Mouse (Mus musculus) spleen, adult 2 months (tissue): ENCODE results near the gene Eef2k.

Source experiments
- CTCF ChIP-seq: fragments of 200-500 bp; IDR thresholded peaks from 2 replicates; pipeline ENCODE4 v1.5.1; 2011; ENCODE audit warnings: mild to moderate bottlenecking, inconsistent platforms; ENCODE audit not compliant: insufficient read depth, insufficient read length, insufficient replicate concordance; ENCODE audit errors: extremely low read depth
- POLR2A ChIP-seq: fragments of 200-500 bp; IDR thresholded peaks from 2 replicates; pipeline ENCODE4 v1.6.1; 2011; ENCODE audit warnings: low read depth, low read length, inconsistent platforms

DNA sequence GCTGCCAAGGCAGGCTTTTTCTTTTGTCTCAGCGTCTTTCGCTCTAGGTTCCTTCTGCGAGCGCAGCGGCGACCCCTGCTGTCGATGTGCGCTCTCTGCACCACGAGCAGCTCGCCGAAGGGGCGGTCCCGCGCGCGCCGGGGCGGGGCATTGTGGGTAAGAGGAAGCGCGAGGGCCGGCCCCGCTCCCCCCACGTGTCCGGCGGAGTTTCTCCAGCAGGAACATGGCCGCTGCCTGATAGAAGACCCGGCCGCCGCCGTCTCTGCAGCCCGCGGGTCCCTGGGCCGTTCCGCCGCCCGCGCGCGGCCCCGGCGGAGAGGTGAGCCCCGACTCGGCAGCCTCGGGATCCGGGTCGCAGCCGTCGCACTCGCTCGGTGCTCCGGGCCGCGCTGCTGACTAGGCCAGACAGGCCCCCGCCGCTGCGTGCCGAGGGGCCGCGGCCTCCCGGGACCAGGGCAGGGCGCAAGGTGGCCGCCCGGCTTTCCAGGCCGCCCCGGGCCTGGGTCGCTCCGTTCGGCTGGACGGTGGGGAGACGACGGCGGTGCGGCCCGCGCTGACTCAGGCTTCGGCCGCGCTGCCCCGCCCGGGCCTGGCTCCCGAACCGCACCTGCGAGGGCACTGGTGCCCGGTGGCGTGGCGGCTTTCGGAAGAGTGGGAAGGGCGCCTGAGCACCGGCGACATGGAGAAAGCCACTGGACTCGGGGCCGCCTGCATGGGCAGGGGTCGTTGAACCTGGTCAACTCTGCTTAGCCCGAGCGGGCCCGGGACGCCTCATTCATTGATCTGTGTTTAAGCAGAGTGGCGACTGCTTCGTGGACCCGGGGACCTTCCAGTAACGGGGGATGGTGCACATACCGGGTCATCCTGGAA lies 75.2 kb downstream of the Eef2k start, which contains the start of gene Polr3e:
- TF ChIP-seq CTCF (peak; percentile 90), POLR2A (no peak)
